Mouse (Mus musculus) heart, embryonic 11.5 days (tissue): ENCODE measurements around the gene Bckdha. TPM values are rescaled to one million over a fixed set of nuclear protein-coding genes. Genes with fewer than 3 reads are reported as not detected.

Source experiments
- ATAC-seq: fragments of 200-750 bp; cut with Nextera tagmentation; replicated peaks from 2 replicates; pipeline ENCODE4 v1.8.0; 2017; ENCODE audit warnings: moderate library complexity; ENCODE audit not compliant: insufficient number of reproducible peaks, low FRiP score, low TSS enrichment
- H3K27ac ChIP-seq: fragments of 300-500 bp; sonication (generic); 2 replicates; pipeline ENCODE4 v1.5.1; 2014; ENCODE audit warnings: mild to moderate bottlenecking, low read depth, low read length
- H3K27me3 ChIP-seq: fragments of 300-500 bp; sonication (generic); 2 replicates; pipeline ENCODE4 v1.6.1; 2014; ENCODE audit warnings: mild to moderate bottlenecking, low read length, mixed read lengths; ENCODE audit not compliant: control insufficient read depth, insufficient read depth
- H3K36me3 ChIP-seq: fragments of 300-500 bp; sonication (generic); 2 replicates; pipeline ENCODE4 v1.6.1; 2014; ENCODE audit warnings: mild to moderate bottlenecking, low read length, moderate library complexity, mixed read lengths; ENCODE audit not compliant: control insufficient read depth, insufficient read depth
- H3K4me1 ChIP-seq: fragments of 300-500 bp; sonication (generic); 2 replicates; pipeline ENCODE4 v1.6.1; 2014; ENCODE audit warnings: low read length; ENCODE audit not compliant: control insufficient read depth, insufficient read depth
- H3K4me2 ChIP-seq: fragments of 300-500 bp; sonication (generic); 2 replicates; pipeline ENCODE4 v1.6.1; 2014; ENCODE audit warnings: mild to moderate bottlenecking, moderate library complexity
- H3K4me3 ChIP-seq: fragments of 300-500 bp; sonication (generic); 2 replicates; pipeline ENCODE4 v1.5.1; 2014; ENCODE audit warnings: low read depth, low read length
- H3K9ac ChIP-seq: fragments of 300-500 bp; sonication (generic); 2 replicates; pipeline ENCODE4 v1.6.1; 2014; ENCODE audit warnings: mild to moderate bottlenecking, low read depth, low read length, moderate library complexity
- H3K9me3 ChIP-seq: fragments of 300-500 bp; sonication (generic); replicated peaks from 2 replicates; pipeline ENCODE4 v1.6.1; 2016; ENCODE audit warnings: low read length; ENCODE audit not compliant: control insufficient read depth
- WGBS: fragments of 180-500 bp; shearing (Covaris S2); extraction: QIAGEN DNeasy Blood & Tissue Kit; methylation state at CpG from one replicate; pipeline ENCODE4 v1.1.7; 2014; ENCODE audit not compliant: insufficient replicate concordance; 5-methylcytosine and 5-hydroxymethylcytosine counted together
- polyA plus RNA-seq: library from polyadenylated mRNA; unstranded; fragments of >200 nt; fragmentation: Nextera tagmentation; extraction: Ambion mirVana; gene quantifications from 2 replicates; pipeline ENCODE4 v1.2.1, GENCODE M21; 2014

Gene Bckdha
- 41.4 and 45.7 TPM in 2 replicates for polyA plus RNA-seq

DNA sequence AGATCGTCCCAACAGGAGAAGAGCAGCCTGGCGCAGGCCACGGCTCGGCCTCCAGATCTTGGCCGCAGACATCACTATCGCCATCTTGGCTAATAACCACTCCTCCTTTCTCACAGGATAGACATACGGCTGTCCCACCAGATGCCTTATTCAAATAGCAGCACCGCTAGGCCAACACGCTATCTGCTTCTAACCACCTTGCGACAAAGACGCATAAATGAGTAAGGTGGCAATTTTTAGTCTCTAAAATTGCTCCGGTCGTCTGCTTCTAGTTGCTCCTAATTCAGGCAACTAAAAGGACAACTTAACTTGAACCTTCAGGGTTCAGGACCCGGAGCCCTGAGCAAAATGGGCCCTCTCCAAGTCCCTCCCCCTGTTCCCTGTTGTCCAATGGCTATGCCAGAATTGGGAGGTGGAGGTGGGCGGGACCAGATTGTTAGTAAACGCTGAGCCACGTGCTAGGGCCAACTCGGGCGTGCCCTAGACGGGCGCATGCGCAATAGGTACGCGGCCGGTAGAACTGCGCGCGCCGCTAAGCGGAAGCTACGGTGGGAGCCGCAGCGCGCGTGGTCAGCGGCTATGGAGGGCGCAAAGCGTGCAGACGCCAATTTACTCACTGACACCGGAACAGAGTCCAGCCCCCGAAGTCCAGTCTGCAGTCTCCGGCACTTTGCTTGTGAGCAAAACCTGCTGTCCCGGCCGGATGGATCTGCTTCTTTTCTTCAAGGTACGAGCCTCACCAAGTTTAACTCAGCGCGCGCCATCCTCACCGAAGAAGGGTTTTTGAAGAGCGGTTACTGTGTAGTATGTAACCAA, at the start of gene Bckdha, which contains the start of gene Exosc5:
Gene Bckdha, minus strand, starts transcription at position 325 of the 816 bp plus-strand sequence.
Gene Exosc5, plus strand, starts transcription at position 508 of the 816 bp plus-strand sequence.
- H3K9ac ChIP-seq, result peak within 1 kb of the TSS; percentile 77
- ATAC-seq, result peak; percentile 99
- no peaks in the 10 kb centered on the region for H3K27me3 ChIP-seq
- peaks cover 3% of the 10 kb centered on the region; the same call in 1 of the 2 replicates for H3K4me1 ChIP-seq
- H3K27ac ChIP-seq, result peak within 1 kb of the TSS; percentile 80
- peak within 1 kb of the TSS; percentile 76 for H3K4me2 ChIP-seq
- peaks cover 3% of the 10 kb centered on the region; the same call in 1 of the 2 replicates for H3K36me3 ChIP-seq
- H3K9me3 ChIP-seq, result no peaks in the 10 kb centered on the region
- peak within 1 kb of the TSS; percentile 70 for H3K4me3 ChIP-seq
- under 1% methylated on average over 50 of the region's 50 CpGs for WGBS

- Histone ChIP-seq H3K27me3 (no peaks in the 10 kb centered on the region), H3K4me3 (no peak overlapping the region), H3K9me3 (no peaks in the 10 kb centered on the region), H3K27ac (peak overlapping the region; percentile 71), H3K9ac (no peak overlapping the region), H3K4me1 (peaks cover 75% of the 10 kb centered on the region), H3K4me2 (no peak overlapping the region), H3K36me3 (peaks cover 6% of the 10 kb centered on the region)
- 51% methylated on average over 15 of the region's 15 CpGs for WGBS
- ATAC-seq, result 0 out of 2 replicates have a peak, but pooled peaks have one; percentile 12
These were observed 49.0 kb upstream of the Bckdha start for GRCm38 (mm10) chr7:25707581-25708292.

DNA sequence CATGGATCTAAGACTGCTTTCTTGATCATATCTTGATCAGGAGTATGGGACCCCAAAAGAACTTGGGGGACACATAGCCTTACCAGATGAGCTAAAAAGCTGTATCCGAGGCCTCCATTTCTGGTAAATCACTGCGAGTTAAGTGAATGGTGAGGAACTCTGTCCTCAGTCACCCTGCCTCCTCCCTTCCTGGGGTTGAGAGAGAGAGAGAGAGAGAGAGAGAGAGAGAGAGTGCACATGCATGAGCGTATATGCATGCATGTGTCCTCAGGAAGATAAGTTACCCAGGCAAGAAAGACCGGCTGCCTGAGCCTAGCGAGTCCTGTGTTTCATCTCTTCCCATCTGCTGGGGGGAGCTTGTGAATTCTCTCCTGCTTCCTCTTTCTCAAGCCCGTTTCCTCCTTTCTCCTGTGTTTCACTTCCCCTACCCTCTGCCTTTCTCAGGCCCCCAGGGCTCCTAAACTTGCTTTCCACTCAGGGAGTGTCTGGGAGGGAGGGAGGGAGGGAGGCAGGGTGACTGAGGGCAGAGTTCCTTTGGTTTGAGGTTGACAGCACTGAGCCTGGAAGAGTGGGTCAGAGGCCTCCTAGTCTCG, 47.9 kb upstream of the Bckdha start:
- Histone ChIP-seq H3K9ac (0 out of 2 replicates have a peak overlapping the region, but pooled peaks have one; percentile 10), H3K27ac (peak overlapping the region; percentile 71; the same call in 1 of the 2 replicates), H3K4me1 (peaks cover 64% of the 10 kb centered on the region), H3K4me3 (no peak overlapping the region), H3K4me2 (no peak overlapping the region), H3K36me3 (no peaks in the 10 kb centered on the region; the same call in 1 of the 2 replicates), H3K9me3 (0 out of 2 replicates have a peak, but pooled peaks cover 3% of the 10 kb centered on the region), H3K27me3 (no peaks in the 10 kb centered on the region)
- 56% methylated on average over 7 of the region's 7 CpGs for WGBS
- ATAC-seq, result no peak

DNA sequence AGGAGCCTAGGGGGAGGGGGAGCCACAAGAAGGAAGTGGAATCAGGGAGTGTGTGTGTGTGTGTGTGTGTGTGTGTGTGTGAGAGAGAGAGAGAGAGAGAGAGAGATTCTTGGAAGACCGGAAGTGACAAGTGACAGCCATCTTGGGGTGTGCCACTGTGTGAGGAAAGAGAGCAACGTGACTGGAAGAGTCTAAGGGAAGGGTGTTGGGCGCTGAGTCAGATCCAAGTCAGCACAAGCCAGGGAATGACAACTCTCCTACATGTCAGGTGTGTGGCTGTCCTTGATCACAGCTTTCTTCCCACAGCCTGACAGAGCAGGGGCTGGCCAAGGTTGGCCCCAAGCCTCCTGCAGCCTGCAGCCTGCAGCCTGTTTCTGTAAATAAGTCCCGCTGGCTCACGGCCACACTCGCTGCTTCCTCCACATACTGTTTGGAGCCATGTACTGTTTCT, 47.0 kb upstream of the Bckdha start:
- H3K9me3 ChIP-seq, result peaks cover 3% of the 10 kb centered on the region; the same call in 1 of the 2 replicates
- no peaks in the 10 kb centered on the region for H3K27me3 ChIP-seq
- H3K4me1 ChIP-seq, result peaks cover 56% of the 10 kb centered on the region
- H3K9ac ChIP-seq, result no peak overlapping the region
- ATAC-seq, result no peak
- peak overlapping the region; percentile 50; the same call in 1 of the 2 replicates for H3K27ac ChIP-seq
- H3K4me3 ChIP-seq, result no peak overlapping the region
- 59% methylated on average over 6 of the region's 6 CpGs for WGBS
- no peak overlapping the region for H3K4me2 ChIP-seq
- no peaks in the 10 kb centered on the region; the same call in 1 of the 2 replicates for H3K36me3 ChIP-seq

- no peak overlapping the region for H3K27ac ChIP-seq
- peak overlapping the region; percentile 25; the same call in 1 of the 2 replicates for H3K4me3 ChIP-seq
- 14% methylated on average over 31 of the region's 37 CpGs for WGBS
- H3K9me3 ChIP-seq, result peaks cover 4% of the 10 kb centered on the region; the same call in 1 of the 2 replicates
- H3K27me3 ChIP-seq, result no peaks in the 10 kb centered on the region
- H3K36me3 ChIP-seq, result peaks cover 2% of the 10 kb centered on the region; the same call in 1 of the 2 replicates
- H3K9ac ChIP-seq, result no peak overlapping the region
- ATAC-seq, result peak; percentile 15; the same call in 1 of the 2 replicates
- peaks cover 46% of the 10 kb centered on the region for H3K4me1 ChIP-seq
- peak overlapping the region; percentile 59 for H3K4me2 ChIP-seq
These were observed 46.1 kb upstream of the Bckdha start for GRCm38 (mm10) chr7:25704716-25705364.

- peaks cover 3% of the 10 kb centered on the region; the same call in 1 of the 2 replicates for H3K36me3 ChIP-seq
- H3K4me1 ChIP-seq, result peaks cover 43% of the 10 kb centered on the region
- 0 out of 2 replicates have a peak overlapping the region, but pooled peaks have one; percentile 34 for H3K9ac ChIP-seq
- H3K9me3 ChIP-seq, result peaks cover 5% of the 10 kb centered on the region; the same call in 1 of the 2 replicates
- no peak for ATAC-seq
- no peaks in the 10 kb centered on the region for H3K27me3 ChIP-seq
- no peak overlapping the region for H3K27ac ChIP-seq
- H3K4me3 ChIP-seq, result no peak overlapping the region
- 24% methylated on average over 10 of the region's 10 CpGs for WGBS
- H3K4me2 ChIP-seq, result peak overlapping the region; percentile 59
These were observed 45.2 kb upstream of the Bckdha start for GRCm38 (mm10) chr7:25703793-25704494.

DNA sequence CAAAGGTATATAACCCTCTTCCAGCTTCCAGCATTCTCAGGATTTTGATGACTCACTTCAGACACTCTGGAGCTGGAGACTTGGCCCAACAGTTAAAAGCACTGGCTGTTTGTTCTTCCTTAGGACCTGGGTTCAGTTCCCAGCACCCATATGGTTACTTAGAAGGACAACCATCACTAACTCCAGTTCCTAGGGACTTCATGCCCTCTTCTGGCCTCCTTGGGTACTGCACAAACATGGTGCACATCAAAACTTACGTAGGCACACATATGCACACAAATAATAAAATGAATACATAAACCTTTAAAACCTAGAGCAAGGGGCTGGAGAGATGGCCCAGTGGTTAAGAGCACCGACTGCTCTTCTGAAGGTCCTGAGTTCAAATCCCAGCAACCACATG, 43.6 kb upstream of the Bckdha start:
- no peak overlapping the region for H3K9ac ChIP-seq
- no peak overlapping the region for H3K4me2 ChIP-seq
- H3K36me3 ChIP-seq, result peaks cover 3% of the 10 kb centered on the region; the same call in 1 of the 2 replicates
- H3K27ac ChIP-seq, result no peak overlapping the region
- no peak overlapping the region for H3K4me3 ChIP-seq
- no peaks in the 10 kb centered on the region for H3K27me3 ChIP-seq
- peaks cover 32% of the 10 kb centered on the region for H3K4me1 ChIP-seq
- 93% methylated on average over 2 of the region's 2 CpGs for WGBS
- no peak for ATAC-seq
- peaks cover 5% of the 10 kb centered on the region; the same call in 1 of the 2 replicates for H3K9me3 ChIP-seq
